Mouse (Mus musculus) heart, postnatal 0 days (tissue): ENCODE results near the gene Pla2g2c.

ENCODE experiments used
- CTCF ChIP-seq: IDR thresholded peaks from 2 replicates; pipeline ENCODE4 v1.5.1; 2016; ENCODE audit warnings: antibody characterized with exemption, control low read depth, low read depth
- EP300 ChIP-seq: IDR thresholded peaks from 2 replicates; pipeline ENCODE4 v1.6.1; 2016; ENCODE audit warnings: antibody characterized with exemption, low read depth

GRCm38 (mm10) chr4:138711051-138711820 lies 13.4 kb upstream of the Pla2g2c start:
- no peak for TF ChIP-seq CTCF
- TF ChIP-seq EP300 = no peak
